Mouse (Mus musculus) brain, embryonic 14.5 days (tissue): ENCODE measurements at regions not wholly inside any gene's neighbourhood (a gene's known extent, or its start where the extent isn't known, plus 50 kb on each side); places are given as distances from the start of the nearest gene placed in this dataset.
A peak's percentile ranks its signal among the peaks of the same experiment; 100 is the strongest.

Source experiments
- DNase-seq: peaks from one replicate; pipeline ENCODE4 v3.0.0-alpha.2; 2011; ENCODE audit warnings: low read depth
- CTCF ChIP-seq: fragments of 200-500 bp; IDR thresholded peaks from 2 replicates; pipeline ENCODE4 v1.5.1; 2012; ENCODE audit warnings: inconsistent platforms, mild to moderate bottlenecking, moderate library complexity, borderline replicate concordance; ENCODE audit not compliant: insufficient read depth, insufficient read length; ENCODE audit errors: extremely low read depth
- POLR2A ChIP-seq: fragments of 200-500 bp; IDR thresholded peaks from 2 replicates; pipeline ENCODE4 v1.6.1; 2012; ENCODE audit warnings: mild to moderate bottlenecking, inconsistent platforms, borderline replicate concordance; ENCODE audit not compliant: poor library complexity, insufficient read depth, insufficient read length, severe bottlenecking; ENCODE audit errors: extremely low read depth

DNA sequence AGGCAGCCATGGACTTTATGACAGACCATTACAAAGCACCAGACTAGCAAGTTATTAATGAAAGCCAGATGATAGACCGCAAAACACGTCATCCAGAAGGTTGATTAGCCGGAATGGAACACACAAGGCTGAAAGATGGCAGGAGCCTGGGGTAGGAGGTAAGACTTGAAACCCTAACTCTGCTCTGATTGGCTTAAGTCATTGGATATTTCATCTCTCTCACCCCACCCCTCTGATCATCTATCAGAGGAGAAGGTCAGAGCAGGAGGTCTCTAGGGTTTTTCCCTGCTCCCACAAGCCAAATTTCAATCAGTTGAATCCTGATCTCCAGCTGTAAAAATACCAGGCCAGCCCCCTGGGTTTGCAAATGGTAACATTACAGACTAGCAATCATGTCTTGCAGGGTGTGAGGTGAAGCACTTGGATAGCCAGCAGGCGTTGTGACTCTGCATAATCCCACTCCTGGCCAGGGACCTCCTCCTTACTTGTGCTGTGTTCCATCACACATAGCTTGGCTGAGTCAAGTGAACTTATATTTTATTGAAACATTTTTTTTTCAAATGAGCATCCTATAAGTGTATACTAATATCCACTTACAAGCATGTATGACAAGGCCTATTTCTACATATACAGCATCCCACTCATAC lies 114.6 kb upstream of the Tnp1 start:
- DNase-seq: no peak
- TF ChIP-seq CTCF (no peak), POLR2A (no peak)

DNA sequence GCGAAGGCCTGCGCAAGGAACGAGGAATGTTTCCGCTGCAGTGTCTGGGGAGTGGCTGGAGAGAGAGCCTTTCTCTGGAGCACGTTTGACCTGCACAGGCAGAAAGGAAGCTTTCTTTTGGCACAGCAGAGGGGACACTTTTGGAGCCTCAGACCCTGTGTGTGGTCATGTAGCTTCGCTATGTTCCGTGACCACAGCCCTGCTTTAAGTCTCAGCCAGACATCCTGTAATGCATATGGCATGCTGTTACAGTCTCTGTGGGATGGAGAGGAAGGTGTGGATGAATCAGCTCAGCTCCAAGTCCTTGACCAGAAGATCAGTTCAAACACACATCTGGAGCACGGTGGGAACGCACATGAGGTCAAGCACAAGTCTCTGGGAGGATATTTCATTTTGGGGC lies 107.3 kb upstream of the Tnp1 start:
- no peak for DNase-seq
- TF ChIP-seq POLR2A (no peak), CTCF (no peak)

DNA sequence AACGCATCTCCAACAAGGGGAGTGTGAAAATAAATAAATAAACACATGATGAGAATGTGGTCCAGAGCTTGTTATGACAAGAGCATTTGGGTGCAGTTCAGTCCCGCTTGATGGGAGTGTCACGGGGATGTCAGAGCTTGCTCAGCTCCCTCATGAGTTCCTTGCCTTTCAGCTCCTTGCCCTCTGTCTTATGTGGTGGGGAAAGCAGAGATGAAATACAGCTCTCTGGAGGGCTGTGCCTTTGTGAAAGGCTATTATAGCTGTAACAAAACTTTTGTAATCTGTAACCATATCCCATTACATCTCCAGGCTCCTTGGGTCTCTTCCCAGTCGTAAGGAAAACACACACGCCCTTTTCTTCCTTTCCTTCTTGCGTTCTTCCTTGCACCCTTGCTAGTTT lies 103.0 kb upstream of the Tnp1 start:
- peak; percentile 48 for DNase-seq
- TF ChIP-seq POLR2A (no peak), CTCF (no peak)

DNA sequence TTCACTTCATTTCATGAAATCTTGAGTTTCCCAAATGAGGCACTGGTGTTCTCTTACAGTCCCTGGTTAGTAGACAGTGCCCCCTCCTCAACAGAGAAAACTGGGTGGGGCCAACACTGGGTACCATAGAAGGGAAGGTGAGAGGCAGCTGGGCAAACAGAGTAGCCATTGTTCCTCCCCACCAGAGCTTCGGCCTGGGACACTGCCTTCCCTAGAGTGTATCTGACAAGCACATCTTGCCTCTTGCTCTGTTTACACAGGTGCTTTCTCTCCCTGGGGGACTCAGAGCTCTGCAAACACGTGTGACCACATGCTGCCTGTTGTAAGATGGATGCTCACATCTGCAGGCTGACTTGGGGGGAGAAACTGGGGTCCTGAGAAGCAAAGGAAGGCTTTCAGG lies 100.8 kb upstream of the Tnp1 start:
- TF ChIP-seq POLR2A (no peak), CTCF (no peak)

DNA sequence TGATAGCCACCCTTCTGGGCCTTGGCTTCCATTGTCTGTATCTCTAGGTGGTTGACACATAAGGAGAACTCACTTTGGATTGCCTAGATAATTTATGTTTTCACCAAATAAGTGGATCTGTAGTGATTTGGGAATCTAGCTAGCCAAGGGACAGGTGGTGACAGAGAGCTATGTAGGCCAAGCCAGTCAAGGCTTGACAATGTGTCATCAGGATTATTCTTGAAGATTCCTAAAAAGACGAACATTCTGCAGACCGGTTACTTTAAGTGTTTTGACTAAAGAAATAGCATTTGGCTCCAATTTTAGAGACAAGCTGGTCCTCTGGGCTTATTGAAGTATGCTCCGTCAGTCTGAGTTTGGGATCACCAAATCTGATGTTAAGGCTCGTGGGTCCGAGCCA lies 100.1 kb upstream of the Tnp1 start:
- TF ChIP-seq CTCF: no peak
- no peak for TF ChIP-seq POLR2A
- no peak for DNase-seq

More for the DNA sequence above, 100.8 kb upstream of the Tnp1 start:
- peak; percentile 34 for DNase-seq

DNA sequence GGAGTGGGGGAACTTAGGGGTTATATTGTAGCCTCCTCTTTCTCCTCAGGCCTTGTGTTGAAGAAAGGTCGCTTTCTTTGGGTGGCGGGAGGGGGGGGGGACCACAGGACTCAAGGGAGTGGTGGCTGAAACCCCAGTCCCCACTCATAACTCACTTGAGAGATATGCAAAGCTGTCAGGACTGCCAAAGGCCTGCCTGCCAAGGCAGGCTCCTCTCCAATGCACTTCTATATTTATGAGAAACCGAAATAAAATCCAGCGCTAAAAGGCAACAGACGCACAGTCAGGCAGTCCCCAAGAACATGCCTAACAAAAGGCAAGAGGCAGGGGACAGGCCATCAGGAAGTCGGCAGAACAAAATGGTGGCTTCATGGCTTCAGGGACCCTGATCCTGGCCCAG lies 97.4 kb upstream of the Tnp1 start:
- no peak for TF ChIP-seq CTCF
- no peak for TF ChIP-seq POLR2A
- DNase-seq: no peak

DNA sequence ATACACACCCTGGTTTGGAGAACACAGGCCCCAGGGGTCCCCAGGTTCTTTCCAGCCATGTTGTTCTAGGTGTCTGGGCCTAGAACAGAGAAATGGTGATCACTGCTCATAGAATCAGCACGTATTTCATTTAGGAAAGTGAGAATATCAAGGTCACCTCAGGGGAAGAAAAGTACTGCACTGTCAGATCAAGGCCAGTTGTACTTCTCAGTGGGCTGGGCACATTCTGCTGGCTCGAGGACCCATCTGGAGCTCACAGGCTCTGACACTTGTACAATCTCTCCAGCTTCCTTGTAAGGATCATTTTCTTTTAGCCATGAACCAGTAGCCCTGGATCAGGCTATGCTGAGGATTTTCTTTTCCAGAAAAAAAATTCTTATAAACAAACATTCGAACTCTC lies 97.0 kb upstream of the Tnp1 start:
- DNase-seq: no peak
- no peak for TF ChIP-seq CTCF
- TF ChIP-seq POLR2A: no peak

DNA sequence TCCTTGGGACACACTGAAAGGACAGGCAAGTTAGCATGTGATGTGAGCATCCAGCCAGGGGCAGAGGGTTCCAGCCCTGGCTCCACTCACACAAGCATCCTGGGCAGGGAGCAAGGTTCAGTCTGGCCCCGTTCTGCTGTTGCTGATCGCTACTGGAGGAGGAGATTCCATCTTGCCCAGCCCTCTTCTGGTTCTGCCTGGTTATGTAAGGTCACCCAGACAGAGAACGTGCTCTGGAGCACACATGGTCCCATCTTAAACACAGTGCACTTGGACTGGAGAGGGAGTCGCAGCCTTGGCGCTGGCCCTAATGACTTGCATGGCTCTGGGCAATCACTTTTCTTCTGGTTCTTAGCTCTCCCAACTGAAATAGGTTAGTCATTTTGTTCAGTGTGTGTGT lies 96.2 kb upstream of the Tnp1 start:
- TF ChIP-seq CTCF (no peak), POLR2A (no peak)
- no peak for DNase-seq

DNA sequence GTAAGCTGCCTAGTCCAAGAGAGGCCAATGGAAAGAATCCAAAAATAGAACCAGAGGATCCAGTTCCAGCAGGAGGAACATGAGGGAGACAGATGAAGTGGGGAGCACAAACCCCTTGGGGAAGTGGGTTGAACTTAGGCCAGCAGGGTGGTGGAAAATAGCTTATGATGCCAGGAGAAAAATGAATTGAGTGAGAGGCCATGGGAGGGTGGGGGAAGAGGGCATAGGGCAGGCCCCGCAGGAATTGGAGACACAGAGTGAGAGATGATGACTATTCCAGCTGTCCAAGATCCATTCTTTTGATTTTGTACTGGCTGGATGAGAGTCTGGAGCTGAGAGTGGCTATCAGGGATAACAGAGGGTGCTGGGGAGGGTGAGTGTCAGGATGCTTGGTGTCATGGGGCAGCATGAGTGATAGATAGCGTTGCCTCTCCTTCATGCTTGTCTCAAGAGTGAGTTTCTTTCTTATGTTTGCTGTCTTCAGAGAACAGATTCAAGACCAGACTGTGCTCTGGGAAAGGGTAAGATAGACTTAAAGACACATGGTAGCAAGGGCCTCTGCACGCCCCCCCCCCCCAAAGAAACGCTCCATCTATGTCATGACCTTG lies 90.3 kb upstream of the Tnp1 start:
- no peak for DNase-seq
- TF ChIP-seq CTCF (no peak), POLR2A (no peak)

DNA sequence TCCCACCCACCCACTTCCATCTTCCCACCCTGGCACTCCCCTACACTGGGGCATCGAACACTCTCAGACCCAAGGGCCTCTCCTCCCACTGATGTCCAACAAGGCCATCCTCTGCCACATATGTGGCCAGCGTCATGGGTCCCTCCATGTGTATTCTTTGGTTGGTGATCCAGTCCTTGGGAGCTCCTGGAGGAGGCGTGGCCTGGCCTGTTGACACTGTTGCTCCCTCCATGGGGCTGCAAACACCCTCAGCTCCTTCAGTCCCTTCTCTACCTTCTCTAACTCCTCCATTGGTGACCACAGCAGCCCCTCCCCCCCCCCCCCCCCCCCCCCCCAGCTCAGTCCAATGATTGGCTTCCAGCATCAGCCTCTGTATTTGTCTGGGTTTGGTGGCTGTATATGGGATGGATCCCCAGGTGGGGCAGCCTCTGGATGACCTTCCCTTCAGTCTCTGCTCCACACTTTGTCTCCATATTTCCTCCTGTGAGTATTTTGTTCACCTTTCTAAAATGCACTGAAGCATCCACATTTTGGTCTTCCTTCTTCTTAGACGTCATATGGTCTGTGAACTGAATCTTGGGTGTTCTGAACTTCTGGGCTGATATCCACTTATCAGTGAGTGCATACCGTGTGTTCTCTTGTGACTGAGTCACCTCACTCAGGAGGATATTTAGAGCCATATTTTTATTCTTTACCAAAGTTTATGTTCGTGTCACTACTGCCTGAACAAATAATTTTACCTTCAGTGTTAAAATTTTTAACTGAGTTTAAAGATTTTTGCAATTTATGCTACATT lies 82.1 kb upstream of the Tnp1 start:
- DNase-seq: no peak
- TF ChIP-seq CTCF: no peak
- TF ChIP-seq POLR2A: no peak

DNA sequence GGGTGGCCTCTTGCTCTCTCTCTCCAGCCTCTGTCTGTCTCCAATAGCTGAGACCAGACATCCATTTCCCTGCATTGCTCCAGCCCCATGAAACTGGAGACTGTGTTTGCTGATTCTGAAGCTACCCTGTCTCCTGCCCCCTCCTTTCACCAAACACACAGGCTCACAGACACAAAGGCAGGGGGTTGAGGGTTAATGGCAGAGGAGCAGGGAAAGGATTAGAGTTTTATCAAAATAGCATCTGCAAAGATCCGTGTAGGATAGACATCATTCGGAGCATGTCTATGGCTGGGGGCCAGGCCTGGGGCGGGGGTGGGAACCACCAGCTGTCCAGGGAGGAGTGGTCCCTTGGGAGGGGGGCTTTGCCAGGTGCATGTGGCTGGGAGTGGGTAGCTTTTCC lies 73.9 kb upstream of the Tnp1 start:
- TF ChIP-seq POLR2A (no peak), CTCF (no peak)
- peak; percentile 48 for DNase-seq

DNA sequence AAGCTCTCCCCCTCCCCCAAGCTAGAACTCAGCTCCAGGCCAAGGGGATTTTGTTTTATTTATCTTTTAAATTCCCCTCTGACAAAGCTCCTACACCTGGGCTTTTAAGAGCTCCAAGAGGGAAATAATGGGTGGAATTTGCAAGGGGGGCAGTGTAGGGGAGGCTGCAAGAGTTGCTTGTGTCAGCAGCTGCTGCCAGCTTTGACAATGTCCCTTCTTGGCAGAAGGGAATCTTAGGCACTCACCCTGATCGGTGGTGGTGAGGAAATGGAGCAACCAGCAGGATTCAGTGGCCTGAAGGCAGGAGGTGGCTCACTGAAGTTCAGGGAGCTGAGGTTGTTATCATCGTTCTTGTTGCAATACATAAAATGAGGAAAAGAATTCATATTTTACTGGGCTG lies 72.8 kb upstream of the Tnp1 start:
- DNase-seq: peak; percentile 13
- no peak for TF ChIP-seq POLR2A
- no peak for TF ChIP-seq CTCF

DNA sequence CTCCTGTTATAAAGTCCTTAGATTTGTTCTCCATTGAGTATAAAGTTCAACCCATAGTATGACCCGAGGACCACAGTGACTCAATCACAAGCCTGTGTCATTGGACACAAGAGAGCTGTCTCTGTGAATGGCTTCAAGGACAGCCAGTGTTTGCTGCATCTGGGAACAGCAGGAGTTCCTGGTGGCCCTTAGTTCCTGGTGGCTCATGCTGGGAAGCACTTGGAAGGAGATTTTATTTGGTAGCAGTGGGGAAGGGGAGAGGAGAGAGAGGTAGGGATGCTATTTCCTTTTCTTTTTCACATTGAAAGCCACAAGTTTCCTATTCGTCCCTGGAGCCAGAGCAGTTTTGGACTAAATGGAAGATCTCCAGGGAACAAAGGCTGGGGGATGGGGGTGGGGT lies 69.2 kb upstream of the Tnp1 start:
- TF ChIP-seq CTCF (no peak), POLR2A (no peak)
- no peak for DNase-seq

DNA sequence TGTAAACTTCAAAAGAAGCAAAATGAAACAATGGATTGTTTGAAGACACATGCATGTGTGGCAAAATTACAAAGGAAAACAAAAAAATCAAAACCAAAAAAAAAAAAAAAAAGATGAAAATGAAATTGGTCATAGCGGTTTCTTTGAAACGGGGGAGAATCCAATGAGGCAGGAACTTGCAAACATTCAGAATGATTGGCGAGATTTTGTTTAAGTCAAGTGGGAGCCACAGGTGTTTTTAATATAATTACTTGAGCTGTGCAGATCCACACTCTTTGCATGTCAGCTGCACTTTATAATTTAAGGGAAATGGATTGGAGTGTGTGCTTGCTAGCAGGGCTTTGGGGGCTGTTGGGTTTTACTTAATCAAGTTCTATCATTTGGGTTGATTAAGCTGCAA lies 67.7 kb upstream of the Tnp1 start:
- no peak for DNase-seq
- TF ChIP-seq POLR2A: no peak
- TF ChIP-seq CTCF: no peak

DNA sequence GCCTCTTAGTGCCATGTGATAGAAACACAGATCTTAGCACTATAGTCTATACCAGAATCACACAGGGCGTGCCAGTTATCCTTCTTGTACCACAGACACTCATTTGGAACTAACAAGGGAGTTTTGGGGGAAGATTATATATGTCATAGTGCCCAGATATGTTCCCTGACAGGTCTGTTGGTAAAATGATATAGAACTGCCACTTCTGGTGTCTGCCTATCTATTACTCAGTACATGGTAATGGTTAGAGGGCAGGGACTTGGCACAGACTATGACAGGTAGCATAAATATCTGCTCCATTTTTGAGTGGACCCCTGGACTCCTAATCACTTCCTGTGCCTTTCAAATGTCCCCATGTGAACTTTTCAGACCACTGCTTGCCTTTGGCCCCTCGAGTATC lies 63.8 kb upstream of the Tnp1 start:
- DNase-seq: no peak
- TF ChIP-seq POLR2A (no peak), CTCF (no peak)

DNA sequence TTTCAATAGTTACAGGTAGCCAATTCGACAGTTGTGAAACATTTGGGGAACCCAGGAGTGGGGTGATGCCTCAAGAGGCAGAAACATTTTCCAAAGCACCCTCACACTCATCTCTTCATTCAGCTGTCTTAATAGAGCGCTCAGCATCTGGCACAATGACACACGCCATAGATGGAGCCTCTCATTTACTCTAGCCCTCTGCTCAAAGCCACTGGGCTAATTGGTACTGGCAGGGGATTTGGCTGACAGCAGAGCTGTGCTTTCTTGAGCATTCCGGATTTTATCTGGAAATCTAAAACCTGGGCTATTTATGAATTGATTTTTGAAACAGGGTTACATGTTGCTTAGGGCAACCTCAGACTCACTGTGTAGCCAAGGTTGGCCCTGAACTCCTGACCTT lies 61.4 kb upstream of the Tnp1 start:
- peak; percentile 37 for DNase-seq
- TF ChIP-seq CTCF (no peak), POLR2A (no peak)
